Mouse (Mus musculus) liver, embryonic 16.5 days (tissue): ENCODE results near the gene Plcl1. TPM values are rescaled to one million over a fixed set of nuclear protein-coding genes. Genes with fewer than 3 reads are reported as not detected.

Experiments used
- ATAC-seq: fragments of 200-750 bp; cut with Nextera tagmentation; 2 replicates; pipeline ENCODE4 v1.8.0; 2017; ENCODE audit warnings: low read depth, mild to moderate bottlenecking, moderate number of reproducible peaks, moderate library complexity
- H3K27ac ChIP-seq: fragments of 300-500 bp; sonication (generic); 2 replicates; pipeline ENCODE4 v1.5.1; 2014; ENCODE audit warnings: mild to moderate bottlenecking, low read length
- H3K27me3 ChIP-seq: fragments of 300-500 bp; sonication (generic); 2 replicates; pipeline ENCODE4 v1.6.1; 2014; ENCODE audit warnings: low read depth, low read length, mixed read lengths; ENCODE audit not compliant: control insufficient read depth, insufficient read depth
- H3K36me3 ChIP-seq: fragments of 300-500 bp; sonication (generic); 2 replicates; pipeline ENCODE4 v1.6.1; 2014; ENCODE audit warnings: mild to moderate bottlenecking; ENCODE audit not compliant: control insufficient read depth, insufficient read depth
- H3K4me1 ChIP-seq: fragments of 300-500 bp; sonication (generic); 2 replicates; pipeline ENCODE4 v1.6.1; 2014; ENCODE audit warnings: low read depth, low read length, mixed read lengths; ENCODE audit not compliant: control insufficient read depth
- H3K4me2 ChIP-seq: fragments of 300-500 bp; sonication (generic); 2 replicates; pipeline ENCODE4 v1.6.1; 2014; ENCODE audit warnings: low read depth, low read length, mixed read lengths
- H3K4me3 ChIP-seq: fragments of 300-500 bp; sonication (generic); 2 replicates; pipeline ENCODE4 v1.5.1; 2014; ENCODE audit warnings: low read depth, mild to moderate bottlenecking, low read length
- H3K9ac ChIP-seq: fragments of 300-500 bp; sonication (generic); 2 replicates; pipeline ENCODE4 v1.6.1; 2014; ENCODE audit warnings: low read depth, low read length
- H3K9me3 ChIP-seq: fragments of 300-500 bp; sonication (generic); replicated peaks from 2 replicates; pipeline ENCODE4 v1.6.1; 2016; ENCODE audit warnings: low read length; ENCODE audit not compliant: control insufficient read depth
- WGBS: fragments of 180-500 bp; shearing (Covaris S2); extraction: QIAGEN DNeasy Blood & Tissue Kit; methylation state at CpG from one replicate; pipeline ENCODE4 v1.1.7; 2014; ENCODE audit not compliant: insufficient replicate concordance; 5-methylcytosine and 5-hydroxymethylcytosine counted together
- polyA plus RNA-seq: library from polyadenylated mRNA; unstranded; fragments of >200 nt; fragmentation: Nextera tagmentation; extraction: Ambion mirVana; gene quantifications from 2 replicates; pipeline ENCODE4 v1.2.1, GENCODE M21; 2015

Plcl1 gene
- polyA plus RNA-seq, 1 experiment from 2014 or later, result 0.17 TPM

GRCm38 (mm10) chr1:55732951-55733350 is 327.2 kb downstream of the Plcl1 start:
- WGBS, result 59% methylated on average over 3 of the region's 3 CpGs
- no peaks in the 10 kb centered on the region for H3K4me1 ChIP-seq

GRCm38 (mm10) chr1:55736054-55736740 is 330.5 kb downstream of the Plcl1 start:
- ATAC-seq, result no peak
- Histone ChIP-seq H3K9ac (no peak overlapping the region), H3K4me2 (no peak overlapping the region), H3K4me3 (no peak overlapping the region), H3K9me3 (no peaks in the 10 kb centered on the region), H3K36me3 (no peaks in the 10 kb centered on the region), H3K27ac (no peak overlapping the region), H3K27me3 (no peaks in the 10 kb centered on the region), H3K4me1 (no peaks in the 10 kb centered on the region)
- 83% methylated on average over 14 of the region's 14 CpGs for WGBS

More at GRCm38 (mm10) chr1:55732951-55733350, 327.2 kb downstream of the Plcl1 start:
- Histone ChIP-seq H3K9me3 (no peaks in the 10 kb centered on the region), H3K9ac (no peak overlapping the region), H3K4me2 (no peak overlapping the region), H3K27ac (no peak overlapping the region), H3K4me3 (no peak overlapping the region), H3K27me3 (no peaks in the 10 kb centered on the region), H3K36me3 (no peaks in the 10 kb centered on the region)
- no peak for ATAC-seq

- no peaks in the 10 kb centered on the region for H3K9me3 ChIP-seq
- no peak overlapping the region for H3K4me3 ChIP-seq
- no peaks in the 10 kb centered on the region for H3K27me3 ChIP-seq
- no peak overlapping the region for H3K9ac ChIP-seq
- no peak for ATAC-seq
- no peaks in the 10 kb centered on the region for H3K36me3 ChIP-seq
- no peaks in the 10 kb centered on the region for H3K4me1 ChIP-seq
- 58% methylated on average over 5 of the region's 5 CpGs for WGBS
- H3K27ac ChIP-seq, result no peak overlapping the region
- no peak overlapping the region for H3K4me2 ChIP-seq
Measured at GRCm38 (mm10) chr1:55736762-55737288, 331.1 kb downstream of the Plcl1 start.

DNA sequence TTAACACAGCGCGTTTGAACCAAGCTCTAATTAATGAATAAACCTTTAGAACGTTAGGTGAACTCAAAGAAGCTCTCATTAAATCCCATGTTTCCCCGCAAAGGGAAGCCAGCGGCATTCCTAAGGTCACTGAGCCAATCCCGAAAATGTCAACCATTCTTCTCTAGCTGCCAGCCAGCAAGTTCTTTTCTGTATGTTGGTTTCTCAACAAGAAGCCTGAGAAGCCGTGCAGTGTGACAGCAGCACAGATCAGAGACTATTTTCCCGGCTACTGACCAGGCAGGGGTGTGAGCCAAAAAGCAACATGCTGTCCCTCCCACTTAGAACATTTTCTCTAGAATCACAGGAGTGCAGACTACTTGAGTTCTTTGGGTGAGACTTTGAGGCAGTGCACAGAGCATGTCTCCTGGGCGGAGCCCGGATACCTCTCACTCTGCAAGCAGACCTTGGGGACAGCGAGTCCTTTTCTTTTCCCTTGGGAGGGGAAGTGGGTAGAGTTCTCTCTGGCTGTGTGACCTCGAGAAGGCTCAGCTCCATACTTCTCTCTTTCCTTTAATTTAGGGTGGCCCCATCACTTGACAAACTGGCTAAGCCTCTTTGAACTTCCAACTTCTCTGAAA is 333.1 kb downstream of the Plcl1 start:
- Histone ChIP-seq H3K4me3 (no peak overlapping the region), H3K9ac (no peak overlapping the region), H3K27me3 (no peaks in the 10 kb centered on the region), H3K36me3 (no peaks in the 10 kb centered on the region), H3K9me3 (no peaks in the 10 kb centered on the region), H3K4me1 (no peaks in the 10 kb centered on the region), H3K4me2 (no peak overlapping the region), H3K27ac (no peak overlapping the region)
- WGBS, result 54% methylated on average over 12 of the region's 12 CpGs
- ATAC-seq, result no peak

- Histone ChIP-seq H3K9ac (no peak overlapping the region), H3K36me3 (no peaks in the 10 kb centered on the region), H3K27me3 (no peaks in the 10 kb centered on the region), H3K4me3 (no peak overlapping the region), H3K4me2 (no peak overlapping the region), H3K4me1 (no peaks in the 10 kb centered on the region), H3K9me3 (no peaks in the 10 kb centered on the region), H3K27ac (no peak overlapping the region)
- ATAC-seq, result no peak
- 44% methylated on average over 3 of the region's 3 CpGs for WGBS
Measured at GRCm38 (mm10) chr1:55741885-55742284, 336.2 kb downstream of the Plcl1 start.

DNA sequence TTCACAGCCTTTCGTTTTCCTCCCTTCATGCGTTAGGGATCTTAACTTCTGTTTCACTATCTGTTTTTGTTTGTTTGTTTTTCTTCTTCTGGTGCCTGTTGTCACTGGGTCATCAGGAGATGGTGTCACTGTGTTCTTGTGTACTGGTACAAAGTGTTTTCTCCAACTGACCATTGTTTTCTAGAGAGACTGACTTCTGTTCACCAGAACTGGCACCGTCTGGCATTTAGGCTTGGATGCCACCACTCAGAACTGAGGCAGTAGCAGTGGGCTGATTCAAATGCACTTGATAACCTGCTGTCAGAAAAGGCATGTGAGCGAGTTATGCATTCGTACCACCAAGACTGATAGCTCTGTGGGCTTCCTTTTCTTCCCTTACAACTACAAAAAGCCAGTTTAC is 342.8 kb downstream of the Plcl1 start:
- H3K4me2 ChIP-seq, result no peak overlapping the region
- no peaks in the 10 kb centered on the region for H3K36me3 ChIP-seq
- H3K4me3 ChIP-seq, result no peak overlapping the region
- H3K4me1 ChIP-seq, result no peaks in the 10 kb centered on the region
- no peaks in the 10 kb centered on the region for H3K27me3 ChIP-seq
- H3K27ac ChIP-seq, result no peak overlapping the region
- no peak overlapping the region for H3K9ac ChIP-seq
- no peak for ATAC-seq
- no peaks in the 10 kb centered on the region for H3K9me3 ChIP-seq
- 51% methylated on average over 5 of the region's 5 CpGs for WGBS

GRCm38 (mm10) chr1:55749770-55750169 is 344.0 kb downstream of the Plcl1 start:
- Histone ChIP-seq H3K27me3 (no peaks in the 10 kb centered on the region), H3K4me3 (no peak overlapping the region), H3K9me3 (no peaks in the 10 kb centered on the region), H3K27ac (no peak overlapping the region), H3K4me2 (no peak overlapping the region), H3K36me3 (no peaks in the 10 kb centered on the region), H3K4me1 (no peaks in the 10 kb centered on the region), H3K9ac (no peak overlapping the region)
- 72% methylated on average over 7 of the region's 7 CpGs for WGBS
- no peak for ATAC-seq

DNA sequence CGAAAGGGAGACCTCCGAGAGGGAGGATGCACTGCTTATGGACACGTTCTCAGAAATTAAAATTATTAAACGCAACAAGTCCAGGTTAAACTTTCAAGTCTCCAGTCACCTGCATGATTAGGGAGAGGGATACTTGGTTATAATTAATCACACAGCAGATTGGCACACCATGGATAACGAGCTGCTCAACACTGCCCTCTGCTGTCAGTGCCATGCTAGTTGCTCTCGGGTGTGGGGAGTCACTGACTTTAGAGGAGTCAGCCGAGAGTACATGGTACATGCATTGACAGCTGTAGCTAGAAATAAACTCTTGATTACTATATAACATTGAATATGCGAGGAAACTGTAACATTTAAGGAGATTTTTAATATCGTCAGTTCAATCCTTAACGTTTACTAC is 350.0 kb downstream of the Plcl1 start:
- ATAC-seq, result no peak

GRCm38 (mm10) chr1:55762284-55762683 is 356.6 kb downstream of the Plcl1 start:
- H3K9me3 ChIP-seq, result no peaks in the 10 kb centered on the region
- no peak overlapping the region for H3K4me2 ChIP-seq
- no peak overlapping the region for H3K27ac ChIP-seq
- no peaks in the 10 kb centered on the region for H3K4me1 ChIP-seq
- no peaks in the 10 kb centered on the region for H3K36me3 ChIP-seq
- ATAC-seq, result no peak
- H3K27me3 ChIP-seq, result no peaks in the 10 kb centered on the region
- 50% methylated on average over 5 of the region's 5 CpGs for WGBS
- no peak overlapping the region for H3K9ac ChIP-seq
- H3K4me3 ChIP-seq, result no peak overlapping the region

More for the DNA sequence above, 350.0 kb downstream of the Plcl1 start:
- no peaks in the 10 kb centered on the region for H3K9me3 ChIP-seq
- H3K9ac ChIP-seq, result no peak overlapping the region
- no peaks in the 10 kb centered on the region for H3K36me3 ChIP-seq
- WGBS, result 46% methylated on average over 10 of the region's 10 CpGs
- no peaks in the 10 kb centered on the region for H3K27me3 ChIP-seq
- no peaks in the 10 kb centered on the region for H3K4me1 ChIP-seq
- H3K4me3 ChIP-seq, result no peak overlapping the region
- H3K27ac ChIP-seq, result no peak overlapping the region
- H3K4me2 ChIP-seq, result no peak overlapping the region
